Mouse (Mus musculus): Measurements from ENCODE around the gene 9330159F19Rik. TPM values are rescaled to one million over a fixed set of nuclear protein-coding genes. Genes with fewer than 3 reads are reported as not detected.

9330159F19Rik gene
- polyA plus RNA-seq, 1 experiment from 2014 or later: 3.1 TPM

DNA sequence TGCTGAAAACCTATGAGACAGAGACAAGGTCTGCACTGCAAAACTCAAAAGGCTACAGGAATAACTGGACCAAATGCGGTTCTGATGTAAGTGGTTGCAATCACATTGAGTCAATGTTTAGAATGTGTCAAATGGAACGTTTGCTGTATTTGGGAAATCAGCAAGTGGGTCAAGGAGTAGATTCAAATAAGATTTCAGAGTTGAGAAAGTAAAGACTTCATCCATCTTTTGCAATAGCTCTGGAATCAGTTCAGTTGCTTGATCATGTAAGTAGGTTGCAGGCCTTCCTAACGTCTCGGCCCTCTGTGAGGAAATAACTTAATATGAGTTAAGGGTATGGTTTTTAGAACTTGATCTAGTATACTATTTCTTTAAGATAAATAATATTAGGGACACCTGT is 13.9 kb downstream of the 9330159F19Rik start:
- Histone ChIP-seq H3K9me3 (ENCODE audit: control insufficient read depth, low read depth, low read length) (no peaks in the 10 kb centered on the region), H3K27me3 (ENCODE audit: control insufficient read depth, insufficient read depth, low read length) (no peaks in the 10 kb centered on the region), H3K27ac (ENCODE audit: low read length) (no peak overlapping the region), H3K9ac (replicated peaks; ENCODE audit: low read depth, low read length) (no peak overlapping the region), H3K4me2 (replicated peaks; ENCODE audit: low read depth, low read length) (no peak overlapping the region), H3K4me3 (ENCODE audit: low read depth, low read length) (no peak overlapping the region), H3K36me3 (ENCODE audit: control insufficient read depth, insufficient read depth, low read length) (no peaks in the 10 kb centered on the region), H3K4me1 (ENCODE audit: control insufficient read depth, insufficient read depth, low read length) (no peaks in the 10 kb centered on the region)
- 88% methylated on average over 4 of the region's 4 CpGs for WGBS
- no peak for ATAC-seq (ENCODE audit: insufficient number of reproducible peaks, insufficient read depth, low FRiP score, low read depth)

DNA sequence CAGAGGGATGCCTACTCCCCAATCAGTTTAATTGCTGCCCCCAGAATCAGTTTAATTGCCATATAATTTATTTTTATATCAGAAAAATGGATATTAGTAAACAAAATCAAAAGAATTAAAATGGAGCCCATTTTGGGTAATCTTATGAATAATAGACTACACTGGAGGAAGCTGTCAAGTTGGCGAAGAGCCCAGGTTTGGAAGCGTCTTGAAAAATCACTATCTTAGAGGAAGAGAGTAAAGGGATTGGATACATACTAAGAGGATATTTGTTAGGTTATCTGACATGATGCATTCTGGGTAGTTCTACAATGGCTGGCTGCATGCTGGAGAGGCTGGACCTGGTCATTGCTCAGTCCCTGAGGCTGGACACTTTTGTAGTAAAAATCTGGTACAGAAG is 19.8 kb downstream of the 9330159F19Rik start:
- Histone ChIP-seq H3K27me3 (ENCODE audit: control insufficient read depth, insufficient read depth, low read length) (no peaks in the 10 kb centered on the region), H3K4me3 (ENCODE audit: low read depth, low read length) (no peak overlapping the region), H3K9ac (replicated peaks; ENCODE audit: low read depth, low read length) (no peak overlapping the region), H3K9me3 (ENCODE audit: control insufficient read depth, low read depth, low read length) (no peaks in the 10 kb centered on the region), H3K27ac (ENCODE audit: low read length) (no peak overlapping the region), H3K4me1 (ENCODE audit: control insufficient read depth, insufficient read depth, low read length) (no peaks in the 10 kb centered on the region), H3K36me3 (ENCODE audit: control insufficient read depth, insufficient read depth, low read length) (no peaks in the 10 kb centered on the region), H3K4me2 (replicated peaks; ENCODE audit: low read depth, low read length) (no peak overlapping the region)
- 74% methylated on average over 2 of the region's 2 CpGs for WGBS
- ATAC-seq (ENCODE audit: insufficient number of reproducible peaks, insufficient read depth, low FRiP score, low read depth): no peak

Other genes starting within 250 kb of the 9330159F19Rik start
- not detected in 2 replicates for gene 2310057J18Rik, start 225.3 kb upstream of the 9330159F19Rik start, polyA plus RNA-seq (2014; fragmentation: Nextera tagmentation; extraction: Ambion mirVana)
- 3.2 and 5.7 TPM in 2 replicates for gene Soga3, start 67.8 kb upstream of the 9330159F19Rik start, polyA plus RNA-seq (2014; fragmentation: Nextera tagmentation; extraction: Ambion mirVana)
- gene Gm49353, start 12.7 kb upstream of the 9330159F19Rik start, polyA plus RNA-seq (2014; fragmentation: Nextera tagmentation; extraction: Ambion mirVana): 1.1 and 1.2 TPM in 2 replicates
- 28.2 and 32.0 TPM in 2 replicates for gene Echdc1, start 101.6 kb downstream of the 9330159F19Rik start, polyA plus RNA-seq (2014; fragmentation: Nextera tagmentation; extraction: Ambion mirVana)
- 35.1 and 36.8 TPM in 2 replicates for gene Rnf146, start 150.8 kb downstream of the 9330159F19Rik start, polyA plus RNA-seq (2014; fragmentation: Nextera tagmentation; extraction: Ambion mirVana)